Mouse (Mus musculus) C2C12 (cell line): ENCODE results near the gene Capns1.

Experiments
- CTCF ChIP-seq: IDR thresholded peaks from one replicate; pipeline ENCODE4 v1.5.1; 2011; ENCODE audit not compliant: control insufficient read depth, insufficient read depth, insufficient read length
- MYOD1 ChIP-seq: IDR thresholded peaks from one replicate; pipeline ENCODE4 v1.6.1; 2011; ENCODE audit warnings: low read depth; ENCODE audit not compliant: control insufficient read depth, insufficient read length
- USF1 ChIP-seq: IDR thresholded peaks from one replicate; pipeline ENCODE4 v1.6.1; 2011; ENCODE audit warnings: low read depth, mild to moderate bottlenecking, control low read depth, moderate library complexity

DNA sequence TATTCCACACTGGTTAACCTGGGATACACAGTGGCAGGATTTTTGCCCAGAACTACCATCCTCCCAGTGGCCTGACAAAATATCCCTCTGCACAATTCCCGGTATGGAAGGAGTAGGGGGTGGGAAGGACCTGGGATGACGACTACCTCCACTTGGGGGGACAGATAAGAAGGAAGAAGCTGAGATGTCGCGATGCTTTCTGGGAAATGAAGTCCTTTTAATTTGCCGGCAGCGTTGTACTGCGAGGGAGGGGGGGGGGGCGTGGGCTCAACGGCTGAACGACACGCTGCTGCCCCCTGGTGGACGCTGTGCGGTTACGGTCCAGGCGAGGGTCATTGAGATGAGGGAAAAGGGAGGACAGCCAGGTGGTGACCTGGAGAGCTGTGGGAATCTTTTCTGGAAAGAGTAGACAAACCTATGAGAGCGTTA, 18.1 kb upstream of the Capns1 start:
- TF ChIP-seq CTCF (peak; percentile 93), MYOD1 (no peak), USF1 (no peak)
